ENCODE assay signal across 17 mouse cellular contexts in the genomic region with DNA sequence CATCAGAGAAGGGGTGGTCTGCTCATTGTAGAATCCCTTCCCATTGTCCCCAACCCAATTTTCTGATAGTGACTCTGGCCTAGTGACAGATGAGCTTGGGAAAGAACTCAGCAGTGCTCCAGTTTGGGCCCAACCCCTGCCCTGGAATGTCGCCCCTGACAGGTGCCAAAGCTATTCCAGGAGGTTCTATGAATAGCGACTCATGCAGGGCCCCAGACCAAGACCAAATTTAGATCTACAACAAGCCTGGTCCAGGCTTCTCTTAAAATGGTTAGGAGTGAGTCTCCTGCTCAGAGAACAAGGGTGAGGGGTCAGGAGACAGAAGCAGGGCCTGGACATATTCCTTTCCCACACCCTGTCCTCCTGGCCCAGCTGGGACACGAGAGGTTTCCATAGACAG. TPM values are rescaled to one million over a fixed set of nuclear protein-coding genes. Genes with fewer than 3 reads are reported as not detected.
A peak's percentile ranks its signal among the peaks of the same experiment; 100 is the strongest.
DNase-seq lines count a peak whose midpoint lies in the region; ATAC-seq lines count a peak whose summit lies in the region.
"Had no signal": no experiment of that assay in that cellular context is flagged by ENCODE, and none has a peak within 500 bp of the region (broad histone marks: within the 10 kb centered on the region; RNA-seq: fewer than 3 reads in every experiment).

No protein-coding gene starts in this region.

- WGBS in embryonic facial prominence, embryonic 14.5 days: 72% methylated on average over 3 of the region's 3 CpGs
- WGBS in embryonic facial prominence, embryonic 10.5 days: 81% methylated on average over 3 of the region's 3 CpGs
- 92% methylated on average over 3 of the region's 3 CpGs for WGBS in forebrain, embryonic 15.5 days
- WGBS in liver, embryonic 11.5 days: 76% methylated on average over 3 of the region's 3 CpGs

- intact Hi-C loops in heart, postnatal 10 days (cut with DNase I): no loop called here

- H3K9ac ChIP-seq in embryonic facial prominence, embryonic 14.5 days (ENCODE audit: low read depth, low read length): no peak overlapping the region
- H3K9ac ChIP-seq in forebrain, embryonic 15.5 days (replicated peaks): no peak overlapping the region
- H3K9ac ChIP-seq in liver, embryonic 11.5 days (ENCODE audit: low read depth, low read length): no peak overlapping the region
- H3K9ac ChIP-seq: midbrain, embryonic 12.5 days had no signal

- H3K4me3 ChIP-seq in embryonic facial prominence, embryonic 14.5 days (ENCODE audit: low read depth, low read length): no peak overlapping the region
- H3K4me3 ChIP-seq in embryonic facial prominence, embryonic 10.5 days: no peak overlapping the region
- H3K4me3 ChIP-seq in forebrain, embryonic 15.5 days: no peak overlapping the region
- H3K4me3 ChIP-seq in liver, embryonic 11.5 days (ENCODE audit: low read depth, low read length): no peak overlapping the region
- H3K4me3 ChIP-seq: forebrain, embryonic 10.5 days; midbrain, embryonic 12.5 days had no signal

- H3K27me3 ChIP-seq in embryonic facial prominence, embryonic 14.5 days (replicated peaks; ENCODE audit: control insufficient read depth, insufficient read depth, low read length): no peaks in the 10 kb centered on the region
- H3K27me3 ChIP-seq in embryonic facial prominence, embryonic 10.5 days (replicated peaks; ENCODE audit: low read depth, poor library complexity, severe bottlenecking): no peaks in the 10 kb centered on the region
- H3K27me3 ChIP-seq in forebrain, embryonic 15.5 days: no peaks in the 10 kb centered on the region
- no peaks in the 10 kb centered on the region for H3K27me3 ChIP-seq in liver, embryonic 11.5 days (replicated peaks; ENCODE audit: control insufficient read depth, insufficient read depth, low read length)
- H3K27me3 ChIP-seq: midbrain, embryonic 12.5 days had no signal

- H3K27ac ChIP-seq in embryonic facial prominence, embryonic 14.5 days (replicated peaks; ENCODE audit: low read depth, low read length): no peak overlapping the region
- H3K27ac ChIP-seq in embryonic facial prominence, embryonic 10.5 days (replicated peaks): no peak overlapping the region
- no peak overlapping the region for H3K27ac ChIP-seq in forebrain, embryonic 15.5 days (replicated peaks)
- H3K27ac ChIP-seq in liver, embryonic 11.5 days (ENCODE audit: low read depth, low read length): no peak overlapping the region
- H3K27ac ChIP-seq: forebrain, embryonic 10.5 days; hindbrain, postnatal 0 days; macrophage; midbrain, embryonic 12.5 days had no signal

- no peaks in the 10 kb centered on the region for H3K36me3 ChIP-seq in embryonic facial prominence, embryonic 14.5 days (ENCODE audit: control insufficient read depth, insufficient read depth, low read length)
- H3K36me3 ChIP-seq in embryonic facial prominence, embryonic 10.5 days (replicated peaks): no peaks in the 10 kb centered on the region
- no peaks in the 10 kb centered on the region for H3K36me3 ChIP-seq in forebrain, embryonic 15.5 days
- H3K36me3 ChIP-seq in liver, embryonic 11.5 days (ENCODE audit: control insufficient read depth, insufficient read depth, low read length): no peaks in the 10 kb centered on the region
- H3K36me3 ChIP-seq: forebrain, embryonic 10.5 days; midbrain, embryonic 12.5 days had no signal

- H3K4me1 ChIP-seq in embryonic facial prominence, embryonic 14.5 days (ENCODE audit: control insufficient read depth, insufficient read depth, low read length): no peaks in the 10 kb centered on the region
- no peaks in the 10 kb centered on the region for H3K4me1 ChIP-seq in embryonic facial prominence, embryonic 10.5 days
- H3K4me1 ChIP-seq in forebrain, embryonic 15.5 days: no peaks in the 10 kb centered on the region
- H3K4me1 ChIP-seq in liver, embryonic 11.5 days (replicated peaks; ENCODE audit: control insufficient read depth, insufficient read depth, low read length): no peaks in the 10 kb centered on the region
- H3K4me1 ChIP-seq: forebrain, embryonic 10.5 days; midbrain, embryonic 12.5 days had no signal

- no peaks in the 10 kb centered on the region for H3K9me3 ChIP-seq in embryonic facial prominence, embryonic 14.5 days (ENCODE audit: control insufficient read depth, low read length)
- H3K9me3 ChIP-seq in embryonic facial prominence, embryonic 10.5 days: no peaks in the 10 kb centered on the region
- no peaks in the 10 kb centered on the region for H3K9me3 ChIP-seq in forebrain, embryonic 15.5 days
- H3K9me3 ChIP-seq in liver, embryonic 11.5 days (ENCODE audit: control insufficient read depth, low read length): no peaks in the 10 kb centered on the region
- H3K9me3 ChIP-seq: forebrain, embryonic 10.5 days; midbrain, embryonic 12.5 days had no signal

- peak; percentile 24 for DNase-seq in embryonic facial prominence, embryonic 14.5 days (ENCODE audit: low spot score)
- no peak for DNase-seq in embryonic facial prominence, embryonic 10.5 days (ENCODE audit: low spot score)
- peak; percentile 71 to 81 for DNase-seq in heart, adult 9 months (ENCODE audit: low spot score in 2 of 2)
- DNase-seq in heart, postnatal 10 days: peak; percentile 86 to 88
- DNase-seq in skeletal muscle tissue, adult 2 months (ENCODE audit: low read depth, low spot score): peak; percentile 72
- DNase-seq in liver, embryonic 11.5 days (ENCODE audit: low spot score): no peak
- no peak for DNase-seq in embryo, embryonic 10 days (ENCODE audit: low spot score)
- DNase-seq: adrenal gland, postnatal 36 days; layer of hippocampus, postnatal 36 days; lung, adult 18-20 months; thymus, postnatal 36 days had no signal

- peak; percentile 55; the same call in 1 of the 2 replicates for ATAC-seq in embryonic facial prominence, embryonic 14.5 days (ENCODE audit: low read depth)
- no peak for ATAC-seq in forebrain, embryonic 15.5 days (replicated peaks)
- ATAC-seq in liver, embryonic 11.5 days (replicated peaks; ENCODE audit: low FRiP score): no peak
- ATAC-seq: activated CD4-positive, CD25-positive, alpha-beta regulatory T cell, adult 4 months; hindbrain, postnatal 0 days had no signal

- no peak overlapping the region for H3K4me2 ChIP-seq in embryonic facial prominence, embryonic 14.5 days (ENCODE audit: low read depth, low read length)
- H3K4me2 ChIP-seq in forebrain, embryonic 15.5 days (replicated peaks): no peak overlapping the region
- no peak overlapping the region for H3K4me2 ChIP-seq in liver, embryonic 11.5 days
- H3K4me2 ChIP-seq: midbrain, embryonic 12.5 days had no signal

RNA-seq across cellular contexts. Expression of a gene that starts 42.0 kb away (rescaled TPM):
- polyA plus RNA-seq in embryonic facial prominence, embryonic 14.5 days (2014; fragmentation: Nextera tagmentation; extraction: Ambion mirVana): 3.1 and 3.6 TPM in 2 replicates
- 0.14 and 0.29 TPM in 2 replicates for polyA plus RNA-seq in embryonic facial prominence, embryonic 10.5 days (2016; fragmentation: Nextera tagmentation; extraction: Ambion mirVana)
- total RNA-seq in heart, postnatal 10 days (2021): 10 to 100 TPM; 10.2 to 21.4 TPM
- polyA plus RNA-seq in forebrain, embryonic 15.5 days (2015; fragmentation: Nextera tagmentation; extraction: Ambion mirVana): 8.7 and 8.9 TPM in 2 replicates
- polyA plus RNA-seq in liver, embryonic 11.5 days (2014; fragmentation: Nextera tagmentation; extraction: Ambion mirVana): 0.10 and 0.21 TPM in 2 replicates
- polyA plus RNA-seq: macrophage had no signal

Comparison
In these comparisons a context has a peak if more than half of its experiments do, and no peak if none do; other contexts are left out.
1. DNase-seq: peak in embryonic facial prominence, embryonic 14.5 days (single experiment), heart, adult 9 months (2 of 2), heart, postnatal 10 days (2 of 2) and skeletal muscle tissue, adult 2 months (single experiment); none in embryonic facial prominence, embryonic 10.5 days (single experiment), liver, embryonic 11.5 days (single experiment) and embryo, embryonic 10 days (single experiment).